Mouse (Mus musculus): ENCODE measurements around the gene Larp4. TPM values are rescaled to one million over a fixed set of nuclear protein-coding genes. Genes with fewer than 3 reads are reported as not detected.

Larp4 gene
- polyA plus RNA-seq, 2 experiments = 25.4 to 32.6 TPM

GRCm38 (mm10) chr15:100028133-100028532 lies 58.3 kb downstream of the Larp4 start:
- Histone ChIP-seq H3K9ac (ENCODE audit: low read depth, low read length, severe bottlenecking) (no peak overlapping the region), H3K4me1 (ENCODE audit: control insufficient read depth, insufficient read depth, low read length) (no peaks in the 10 kb centered on the region), H3K4me2 (replicated peaks; ENCODE audit: low read depth, low read length, severe bottlenecking) (no peak overlapping the region), H3K4me3 (replicated peaks; ENCODE audit: low read length) (no peak overlapping the region), H3K27ac (replicated peaks; ENCODE audit: low read depth, low read length) (no peak overlapping the region), H3K9me3 (ENCODE audit: control insufficient read depth, low read length) (no peaks in the 10 kb centered on the region), H3K27me3 (ENCODE audit: control insufficient read depth, insufficient read depth, low read length) (no peaks in the 10 kb centered on the region), H3K36me3 (ENCODE audit: control insufficient read depth, insufficient read depth, low read length) (no peaks in the 10 kb centered on the region)
- no peak for DNase-seq (ENCODE audit: low spot score)
- no peak for ATAC-seq (ENCODE audit: low FRiP score, low read depth)
- TF ChIP-seq POLR2A (IDR thresholded peaks at IDR 0.05; ENCODE audit: borderline replicate concordance, extremely low read depth, insufficient read depth, insufficient read length) = no peak
- whole genome bisulfite sequencing = 73% methylated on average over 2 of the region's 2 CpGs

- 64% methylated on average over 8 of the region's 8 CpGs for WGBS
- Histone ChIP-seq H3K36me3 (ENCODE audit: control insufficient read depth, insufficient read depth, low read length) (no peaks in the 10 kb centered on the region), H3K27ac (replicated peaks; ENCODE audit: low read depth, low read length) (no peak overlapping the region), H3K27me3 (ENCODE audit: control insufficient read depth, insufficient read depth, low read length) (no peaks in the 10 kb centered on the region), H3K9ac (ENCODE audit: low read depth, low read length, severe bottlenecking) (no peak overlapping the region), H3K9me3 (ENCODE audit: control insufficient read depth, low read length) (no peaks in the 10 kb centered on the region), H3K4me1 (ENCODE audit: control insufficient read depth, insufficient read depth, low read length) (no peaks in the 10 kb centered on the region), H3K4me2 (replicated peaks; ENCODE audit: low read depth, low read length, severe bottlenecking) (no peak overlapping the region), H3K4me3 (replicated peaks; ENCODE audit: low read length) (no peak overlapping the region)
- ATAC-seq (ENCODE audit: low FRiP score, low read depth) = no peak
- TF ChIP-seq POLR2A (IDR thresholded peaks at IDR 0.05; ENCODE audit: borderline replicate concordance, extremely low read depth, insufficient read depth, insufficient read length) = no peak
- DNase-seq (ENCODE audit: low spot score) = peak; percentile 32
Observed at GRCm38 (mm10) chr15:100029497-100029896, 59.6 kb downstream of the Larp4 start.

GRCm38 (mm10) chr15:100029900-100030299 lies 60.0 kb downstream of the Larp4 start:
- TF ChIP-seq POLR2A (IDR thresholded peaks at IDR 0.05; ENCODE audit: borderline replicate concordance, extremely low read depth, insufficient read depth, insufficient read length) = no peak
- no peak overlapping the region for H3K27ac ChIP-seq (replicated peaks; ENCODE audit: low read depth, low read length)
- no peaks in the 10 kb centered on the region for H3K27me3 ChIP-seq (ENCODE audit: control insufficient read depth, insufficient read depth, low read length)
- H3K4me2 ChIP-seq (replicated peaks; ENCODE audit: low read depth, low read length, severe bottlenecking) = no peak overlapping the region
- H3K36me3 ChIP-seq (ENCODE audit: control insufficient read depth, insufficient read depth, low read length) = no peaks in the 10 kb centered on the region
- H3K4me1 ChIP-seq (ENCODE audit: control insufficient read depth, insufficient read depth, low read length) = no peaks in the 10 kb centered on the region
- no peak overlapping the region for H3K4me3 ChIP-seq (replicated peaks; ENCODE audit: low read length)
- no peak overlapping the region for H3K9ac ChIP-seq (ENCODE audit: low read depth, low read length, severe bottlenecking)
- ATAC-seq (ENCODE audit: low FRiP score, low read depth) = no peak
- H3K9me3 ChIP-seq (ENCODE audit: control insufficient read depth, low read length) = no peaks in the 10 kb centered on the region
- 79% methylated on average over 2 of the region's 2 CpGs for WGBS
- DNase-seq (ENCODE audit: low spot score) = no peak

GRCm38 (mm10) chr15:100032546-100032945 lies 62.7 kb downstream of the Larp4 start:
- no peaks in the 10 kb centered on the region for H3K36me3 ChIP-seq (ENCODE audit: control insufficient read depth, insufficient read depth, low read length)
- DNase-seq (ENCODE audit: low spot score) = no peak
- WGBS = 86% methylated on average over 3 of the region's 3 CpGs
- no peak overlapping the region for H3K4me2 ChIP-seq (replicated peaks; ENCODE audit: low read depth, low read length, severe bottlenecking)
- H3K9me3 ChIP-seq (ENCODE audit: control insufficient read depth, low read length) = no peaks in the 10 kb centered on the region
- no peak for ATAC-seq (ENCODE audit: low FRiP score, low read depth)
- H3K4me3 ChIP-seq (replicated peaks; ENCODE audit: low read length) = no peak overlapping the region
- H3K27me3 ChIP-seq (ENCODE audit: control insufficient read depth, insufficient read depth, low read length) = no peaks in the 10 kb centered on the region
- H3K9ac ChIP-seq (ENCODE audit: low read depth, low read length, severe bottlenecking) = no peak overlapping the region
- no peak overlapping the region for H3K27ac ChIP-seq (replicated peaks; ENCODE audit: low read depth, low read length)
- no peak for TF ChIP-seq POLR2A (IDR thresholded peaks at IDR 0.05; ENCODE audit: borderline replicate concordance, extremely low read depth, insufficient read depth, insufficient read length)
- no peaks in the 10 kb centered on the region for H3K4me1 ChIP-seq (ENCODE audit: control insufficient read depth, insufficient read depth, low read length)

GRCm38 (mm10) chr15:100038470-100038971 lies 68.7 kb downstream of the Larp4 start, which contains the start of gene Dip2b:
Dip2b (plus strand) TSS chr15:100038664.
- ATAC-seq (ENCODE audit: low FRiP score, low read depth) (peak; percentile 94), DNase-seq (ENCODE audit: low spot score) (peak; percentile 90)
- H3K27me3 ChIP-seq (ENCODE audit: control insufficient read depth, insufficient read depth, low read length) = no peaks in the 10 kb centered on the region
- H3K9ac ChIP-seq (ENCODE audit: low read depth, low read length, severe bottlenecking) = peak within 1 kb of the TSS; percentile 98
- H3K36me3 ChIP-seq (ENCODE audit: control insufficient read depth, insufficient read depth, low read length) = no peaks in the 10 kb centered on the region
- peak; percentile 74; the same call in 1 of the 2 replicates for TF ChIP-seq POLR2A (IDR thresholded peaks at IDR 0.05; ENCODE audit: borderline replicate concordance, extremely low read depth, insufficient read depth, insufficient read length)
- peak within 1 kb of the TSS; percentile 95 for H3K27ac ChIP-seq (replicated peaks; ENCODE audit: low read depth, low read length)
- H3K9me3 ChIP-seq (ENCODE audit: control insufficient read depth, low read length) = no peaks in the 10 kb centered on the region
- WGBS = 1% methylated on average over 19 of the region's 68 CpGs
- peak within 1 kb of the TSS; percentile 86 for H3K4me2 ChIP-seq (replicated peaks; ENCODE audit: low read depth, low read length, severe bottlenecking)
- H3K4me1 ChIP-seq (ENCODE audit: control insufficient read depth, insufficient read depth, low read length) = peaks cover 16% of the 10 kb centered on the region; the same call in 1 of the 2 replicates
- H3K4me3 ChIP-seq (replicated peaks; ENCODE audit: low read length) = peak within 1 kb of the TSS; percentile 88

Data from limb, embryonic 14.5 days (tissue).